Mouse (Mus musculus): ENCODE data around the gene Olfr1176.

Gene Olfr1176

GRCm38 (mm10) chr2:88336421-88336820 lies at the start of gene Olfr1176:
TSS of gene Olfr1176 (plus strand) at chr2:88336721.
- DNase-seq = no peak

- no peak for DNase-seq
These were observed 21.5 kb upstream of the Olfr1176 start, which contains the start of gene Olfr1174-ps for GRCm38 (mm10) chr2:88315035-88315434. TSS of gene Olfr1174-ps (minus strand) at chr2:88315135.

DNA sequence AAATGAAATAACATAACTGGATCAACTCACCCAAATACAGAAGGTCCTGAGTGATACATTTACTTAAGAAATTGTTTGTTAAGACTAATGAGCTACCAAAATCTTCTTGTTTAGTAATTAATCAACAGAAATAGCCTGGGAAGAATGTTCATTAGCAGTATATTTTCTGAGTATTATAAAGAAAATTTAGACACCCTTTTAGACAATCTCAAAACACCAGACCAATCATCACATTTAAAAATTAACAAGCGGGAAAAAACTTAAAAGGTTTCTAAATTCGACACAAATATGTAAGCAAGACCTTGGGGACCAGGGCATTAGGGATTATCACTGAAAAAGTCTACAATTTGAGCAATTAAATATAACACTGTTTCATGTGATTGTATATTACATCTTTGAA lies 9.4 kb upstream of the Olfr1176 start, which contains the start of gene Olfr1175-ps:
Olfr1175-ps (minus strand) TSS at position 101 of the 400 bp plus-strand sequence.
- DNase-seq = no peak

DNA sequence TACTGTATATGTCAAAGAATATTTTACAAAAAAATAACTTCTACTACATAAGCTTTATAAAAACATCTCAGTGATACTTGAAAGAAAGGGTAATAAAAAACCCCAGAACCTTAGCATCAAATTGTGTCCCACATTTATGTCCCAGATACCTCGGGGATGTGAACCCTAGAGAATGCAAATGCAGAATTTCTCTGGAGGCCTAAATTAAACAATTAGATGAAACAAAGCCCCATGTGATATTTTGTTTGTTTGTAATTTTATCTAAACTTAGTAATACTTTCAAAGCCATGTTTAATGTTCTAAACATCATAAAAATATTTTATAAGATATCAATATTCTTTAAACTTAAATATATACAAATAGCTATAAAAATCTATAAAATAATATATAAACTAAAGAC lies 9.9 kb downstream of the Olfr1176 start, which contains the start of gene Olfr1177-ps:
Olfr1177-ps (minus strand) TSS at position 101 of the 400 bp plus-strand sequence.
- DNase-seq = no peak

DNA sequence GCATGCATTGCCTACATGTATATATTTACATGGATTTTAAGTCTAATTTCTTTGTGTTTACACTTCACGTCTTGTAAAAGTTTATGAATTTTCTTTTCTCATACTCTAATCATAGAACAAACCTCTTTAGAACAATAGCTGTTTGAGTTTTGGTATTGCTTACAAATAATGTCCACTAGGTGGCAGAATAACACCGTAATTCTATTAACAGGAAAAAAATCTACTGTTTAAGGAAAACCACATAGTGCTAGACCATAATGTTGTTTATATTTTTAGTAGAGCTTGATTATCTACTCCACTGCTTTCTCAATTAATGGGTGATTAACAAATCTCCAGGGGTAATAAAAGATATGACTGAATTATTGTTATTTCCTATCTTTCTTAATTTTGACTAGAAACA lies 19.8 kb downstream of the Olfr1176 start:
- no peak for DNase-seq

DNA sequence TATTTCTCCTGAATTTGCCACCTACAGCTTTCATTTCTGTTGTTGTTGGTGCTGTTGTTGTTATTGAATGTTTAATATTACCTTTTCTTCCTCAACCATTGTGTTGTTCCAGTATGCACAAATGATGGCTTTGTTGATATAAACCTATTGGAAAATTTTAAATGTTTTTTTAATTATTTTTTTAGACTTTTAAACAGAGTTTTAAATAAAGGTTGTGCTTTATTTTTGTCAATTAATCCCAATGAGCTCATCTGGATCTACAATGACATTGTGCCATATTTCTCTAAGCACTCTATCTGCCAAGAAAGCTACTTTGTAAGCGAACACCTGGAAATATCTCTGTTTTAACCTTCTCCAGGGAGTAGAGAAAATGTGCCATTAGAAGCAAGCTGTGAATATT lies 50.2 kb downstream of the Olfr1176 start, which contains the start of gene Olfr1178:
Olfr1178 (plus strand) TSS at position 301 of the 400 bp plus-strand sequence.
- no peak for DNase-seq
